Mouse (Mus musculus) MEL (cell line): Measurements from ENCODE around the gene Mrpl42.

ENCODE experiments used
- CTCF ChIP-seq, 3 experiments: IDR thresholded peaks in 2 of 3; conservative IDR thresholded peaks in 1 of 3; 2 replicates each; pipeline ENCODE4 v1.5.1; 2011 to 2012; ENCODE audit warnings: low read length in 3 of 3, low read depth in 2 of 3, mild to moderate bottlenecking in 2 of 3, improper control_type of control experiment in 1 of 3, inconsistent platforms in 1 of 3, mixed read lengths in 1 of 3, moderate library complexity in 1 of 3; ENCODE audit not compliant: control insufficient read depth in 1 of 3, insufficient read depth in 1 of 3, poor library complexity in 1 of 3, severe bottlenecking in 1 of 3
- MEF2A ChIP-seq: IDR thresholded peaks from 2 replicates; pipeline ENCODE4 v1.6.1; 2014; ENCODE audit warnings: low read depth, mild to moderate bottlenecking, inconsistent platforms, low read length, improper control_type of control experiment; ENCODE audit not compliant: poor library complexity, insufficient replicate concordance, severe bottlenecking; ENCODE audit errors: extremely low read depth

- TF ChIP-seq MEF2A (no peak), CTCF (IDR thresholded peaks at IDR 0.05 in 2 of 3, conservative IDR thresholded peaks at IDR 0.05 in 1 of 3; ENCODE audit: control insufficient read depth in 1 of 3, insufficient read depth in 1 of 3, low read depth in 2 of 3, low read length in 3 of 3, poor library complexity in 1 of 3, severe bottlenecking in 1 of 3) (no peak)
Observed at GRCm38 (mm10) chr10:95462231-95462630, 39.5 kb downstream of the Mrpl42 start.
